Comparison of ENCODE assay signal across 24 mouse cellular contexts in genomic region chr8:116255398-116255797, GRCm38 (mm10).
DNase-seq lines count a peak whose midpoint lies in the region; ATAC-seq and TF ChIP-seq lines count a peak whose summit lies in the region.
"Had no signal": no experiment of that assay in that cellular context is flagged by ENCODE, and none has a peak within 500 bp of the region (broad histone marks: within the 10 kb centered on the region; RNA-seq: fewer than 3 reads in every experiment).

No protein-coding gene starts in this region.

- no peak for TF ChIP-seq EP300 in lung, postnatal 0 days (IDR thresholded peaks at IDR 0.05)

- no peaks in the 10 kb centered on the region for H3K4me1 ChIP-seq in kidney, postnatal 0 days (replicated peaks; ENCODE audit: insufficient read depth, low read length)
- no peaks in the 10 kb centered on the region for H3K4me1 ChIP-seq in lung, embryonic 14.5 days (ENCODE audit: insufficient read depth)
- H3K4me1 ChIP-seq in lung, postnatal 0 days (ENCODE audit: insufficient read depth, low read depth, low read length), result no peaks in the 10 kb centered on the region
- H3K4me1 ChIP-seq: embryonic facial prominence, embryonic 13.5 days; embryonic facial prominence, embryonic 15.5 days; forebrain, embryonic 12.5 days had no signal

- no peak overlapping the region for H3K4me3 ChIP-seq in kidney, postnatal 0 days (replicated peaks; ENCODE audit: low read depth, low read length)
- H3K4me3 ChIP-seq in lung, embryonic 14.5 days (ENCODE audit: low read depth, low read length), result no peak overlapping the region
- H3K4me3 ChIP-seq in lung, postnatal 0 days (ENCODE audit: low read depth, low read length), result no peak overlapping the region
- H3K4me3 ChIP-seq: embryonic facial prominence, embryonic 13.5 days; embryonic facial prominence, embryonic 15.5 days; erythroblast, embryonic 14.5 days; forebrain, embryonic 10.5 days; forebrain, embryonic 12.5 days had no signal

- H3K27me3 ChIP-seq in kidney, postnatal 0 days (ENCODE audit: insufficient read depth, low read length), result no peaks in the 10 kb centered on the region
- H3K27me3 ChIP-seq in lung, embryonic 14.5 days (ENCODE audit: insufficient read depth, low read length), result no peaks in the 10 kb centered on the region
- H3K27me3 ChIP-seq in lung, postnatal 0 days (replicated peaks; ENCODE audit: insufficient read depth, low read length), result no peaks in the 10 kb centered on the region
- H3K27me3 ChIP-seq: embryonic facial prominence, embryonic 13.5 days; embryonic facial prominence, embryonic 15.5 days had no signal

- WGBS in kidney, postnatal 0 days, result 49% methylated on average over 5 of the region's 5 CpGs
- WGBS in lung, embryonic 14.5 days, result 37% methylated on average over 5 of the region's 5 CpGs
- 44% methylated on average over 5 of the region's 5 CpGs for WGBS in lung, postnatal 0 days

- H3K27ac ChIP-seq in kidney, postnatal 0 days, result no peak overlapping the region
- no peak overlapping the region for H3K27ac ChIP-seq in lung, embryonic 14.5 days (ENCODE audit: low read depth)
- no peak overlapping the region for H3K27ac ChIP-seq in lung, postnatal 0 days (ENCODE audit: low read length)
- H3K27ac ChIP-seq: embryonic facial prominence, embryonic 13.5 days; embryonic facial prominence, embryonic 15.5 days; forebrain, embryonic 10.5 days; forebrain, embryonic 12.5 days had no signal

- no peak overlapping the region for H3K4me2 ChIP-seq in kidney, postnatal 0 days (ENCODE audit: low read length)
- no peak overlapping the region for H3K4me2 ChIP-seq in lung, embryonic 14.5 days
- H3K4me2 ChIP-seq in lung, postnatal 0 days (replicated peaks; ENCODE audit: low read depth, low read length), result no peak overlapping the region
- H3K4me2 ChIP-seq: embryonic facial prominence, embryonic 13.5 days; embryonic facial prominence, embryonic 15.5 days; forebrain, embryonic 12.5 days had no signal

- ATAC-seq in kidney, postnatal 0 days (replicated peaks; ENCODE audit: low FRiP score, low read depth), result no peak
- ATAC-seq in lung, embryonic 14.5 days (ENCODE audit: insufficient read depth), result no peak
- ATAC-seq in lung, postnatal 0 days, result no peak
- ATAC-seq: forebrain, embryonic 14.5 days had no signal

- H3K9ac ChIP-seq in kidney, postnatal 0 days (ENCODE audit: low read depth, low read length), result no peak overlapping the region
- no peak overlapping the region for H3K9ac ChIP-seq in lung, embryonic 14.5 days
- no peak overlapping the region for H3K9ac ChIP-seq in lung, postnatal 0 days (replicated peaks; ENCODE audit: low read depth)
- H3K9ac ChIP-seq: embryonic facial prominence, embryonic 13.5 days; embryonic facial prominence, embryonic 15.5 days; forebrain, embryonic 12.5 days had no signal

- peak; percentile 87 for DNase-seq in kidney, postnatal 0 days (ENCODE audit: low spot score)
- no peak for DNase-seq in kidney, adult 18-20 months
- DNase-seq in kidney, postnatal 14 days, result peak; percentile 48
- no peak for DNase-seq in kidney, adult 11 months
- peak; percentile 83 for DNase-seq in lung, embryonic 14.5 days
- no peak for DNase-seq in lung, adult 18-20 months
- peak; percentile 53 for DNase-seq in lung, postnatal 0 days (ENCODE audit: low spot score)
- no peak for DNase-seq in lung, postnatal 36 days
- DNase-seq: adrenal gland, adult 2 months; adrenal gland, postnatal 10 days; adrenal gland, postnatal 25 days; cerebellum, adult 11 months; cerebellum, adult 18-20 months; cerebellum, adult 8-10 months; cerebellum, adult 9-11 months; cerebellum, postnatal 14 days; cerebellum, postnatal 36 days; embryo, embryonic 11 days had no signal

- no peak for TF ChIP-seq CTCF in kidney, postnatal 0 days (IDR thresholded peaks at IDR 0.05; ENCODE audit: low read depth)
- TF ChIP-seq CTCF in lung, embryonic 14.5 days (IDR thresholded peaks at IDR 0.05; ENCODE audit: low read depth), result no peak
- TF ChIP-seq CTCF in lung, postnatal 0 days (IDR thresholded peaks at IDR 0.05), result no peak

- no peaks in the 10 kb centered on the region for H3K36me3 ChIP-seq in kidney, postnatal 0 days (ENCODE audit: insufficient read depth, low read length)
- H3K36me3 ChIP-seq in lung, embryonic 14.5 days (ENCODE audit: insufficient read depth), result no peaks in the 10 kb centered on the region
- H3K36me3 ChIP-seq in lung, postnatal 0 days (ENCODE audit: insufficient read depth, low read length), result no peaks in the 10 kb centered on the region
- H3K36me3 ChIP-seq: embryonic facial prominence, embryonic 13.5 days; embryonic facial prominence, embryonic 15.5 days; forebrain, embryonic 10.5 days; forebrain, embryonic 12.5 days had no signal

- no peaks in the 10 kb centered on the region for H3K9me3 ChIP-seq in kidney, postnatal 0 days (replicated peaks; ENCODE audit: low read length)
- H3K9me3 ChIP-seq in lung, embryonic 14.5 days (ENCODE audit: low read depth, low read length), result no peaks in the 10 kb centered on the region
- no peaks in the 10 kb centered on the region for H3K9me3 ChIP-seq in lung, postnatal 0 days (ENCODE audit: low read length)
- H3K9me3 ChIP-seq: embryonic facial prominence, embryonic 13.5 days; embryonic facial prominence, embryonic 15.5 days; forebrain, embryonic 10.5 days; forebrain, embryonic 12.5 days had no signal

Comparison
In these comparisons a context has a peak if more than half of its experiments do, and no peak if none do; other contexts are left out.
1. DNase-seq: peak in kidney, postnatal 0 days (single experiment), kidney, postnatal 14 days (single experiment), lung, embryonic 14.5 days (single experiment) and lung, postnatal 0 days (single experiment); none in kidney, adult 18-20 months (single experiment), kidney, adult 11 months (single experiment), lung, adult 18-20 months (0 of 2) and lung, postnatal 36 days (single experiment).